Mouse (Mus musculus) embryonic facial prominence, embryonic 12.5 days (tissue): ENCODE measurements around the gene Gzmk. TPM values are rescaled to one million over a fixed set of nuclear protein-coding genes. Genes with fewer than 3 reads are reported as not detected.

Source experiments
- ATAC-seq: fragments of 200-750 bp; cut with Nextera tagmentation; 2 replicates; pipeline ENCODE4 v1.8.0; 2017; ENCODE audit not compliant: insufficient number of reproducible peaks, insufficient read depth, low FRiP score, low TSS enrichment
- H3K27ac ChIP-seq: fragments of 300-500 bp; sonication (generic); 2 replicates; pipeline ENCODE4 v1.5.1; 2016; ENCODE audit warnings: mild to moderate bottlenecking
- H3K27me3 ChIP-seq: fragments of 300-500 bp; sonication (generic); 2 replicates; pipeline ENCODE4 v1.6.1; 2016; ENCODE audit warnings: mild to moderate bottlenecking, moderate library complexity
- H3K36me3 ChIP-seq: fragments of 300-500 bp; sonication (generic); 2 replicates; pipeline ENCODE4 v1.6.1; 2016; ENCODE audit warnings: mild to moderate bottlenecking
- H3K4me1 ChIP-seq: fragments of 300-500 bp; sonication (generic); 2 replicates; pipeline ENCODE4 v1.6.1; 2016
- H3K4me2 ChIP-seq: fragments of 300-500 bp; sonication (generic); replicated peaks from 2 replicates; pipeline ENCODE4 v1.6.1; 2016; ENCODE audit warnings: mild to moderate bottlenecking, moderate library complexity
- H3K4me3 ChIP-seq: fragments of 300-500 bp; sonication (generic); 2 replicates; pipeline ENCODE4 v1.5.1; 2016; ENCODE audit warnings: mild to moderate bottlenecking
- H3K9ac ChIP-seq: fragments of 300-500 bp; sonication (generic); 2 replicates; pipeline ENCODE4 v1.6.1; 2016; ENCODE audit warnings: mild to moderate bottlenecking, moderate library complexity
- H3K9me3 ChIP-seq: fragments of 300-500 bp; sonication (generic); 2 replicates; pipeline ENCODE4 v1.6.1; 2016; ENCODE audit warnings: mild to moderate bottlenecking, moderate library complexity
- WGBS: fragments of 180-500 bp; shearing (Covaris S2); methylation state at CpG from one replicate; pipeline ENCODE4 v1.1.7; 2016; 5-methylcytosine and 5-hydroxymethylcytosine counted together
- polyA plus RNA-seq: library from polyadenylated mRNA; unstranded; fragments of >200 nt; fragmentation: Nextera tagmentation; extraction: Ambion mirVana; gene quantifications from 2 replicates; pipeline ENCODE4 v1.2.1, GENCODE M21; 2016

Gzmk gene
- polyA plus RNA-seq, 1 experiment from 2014 or later, result not detected

- Histone ChIP-seq H3K4me1 (no peaks in the 10 kb centered on the region), H3K9me3 (no peaks in the 10 kb centered on the region), H3K36me3 (no peaks in the 10 kb centered on the region), H3K27ac (no peak overlapping the region), H3K4me2 (no peak overlapping the region), H3K4me3 (no peak overlapping the region), H3K9ac (no peak overlapping the region), H3K27me3 (no peaks in the 10 kb centered on the region)
- WGBS, result 55% methylated on average over 6 of the region's 6 CpGs
- ATAC-seq, result no peak
Observed at GRCm38 (mm10) chr13:113242129-113242528, 16.4 kb upstream of the Gzmk start.

- Histone ChIP-seq H3K9me3 (no peaks in the 10 kb centered on the region), H3K36me3 (no peaks in the 10 kb centered on the region), H3K4me3 (no peak overlapping the region), H3K4me1 (no peaks in the 10 kb centered on the region), H3K27ac (no peak overlapping the region), H3K4me2 (no peak overlapping the region), H3K9ac (no peak overlapping the region), H3K27me3 (no peaks in the 10 kb centered on the region)
- WGBS, result 85% methylated on average over 17 of the region's 17 CpGs
- ATAC-seq, result no peak
Observed at GRCm38 (mm10) chr13:113227666-113228463, 2.2 kb upstream of the Gzmk start.

- no peaks in the 10 kb centered on the region for H3K4me1 ChIP-seq
- H3K4me3 ChIP-seq, result no peak overlapping the region
- H3K27me3 ChIP-seq, result no peaks in the 10 kb centered on the region
- H3K27ac ChIP-seq, result no peak overlapping the region
- H3K36me3 ChIP-seq, result no peaks in the 10 kb centered on the region
- no peak overlapping the region for H3K4me2 ChIP-seq
- H3K9ac ChIP-seq, result no peak overlapping the region
- no peaks in the 10 kb centered on the region for H3K9me3 ChIP-seq
- WGBS, result 75% methylated on average over 4 of the region's 4 CpGs
- ATAC-seq, result no peak
Observed at GRCm38 (mm10) chr13:113227076-113227475, 1.4 kb upstream of the Gzmk start.

GRCm38 (mm10) chr13:113224105-113224504, 1.6 kb downstream of the Gzmk start:
- H3K36me3 ChIP-seq, result no peaks in the 10 kb centered on the region
- no peak overlapping the region for H3K27ac ChIP-seq
- H3K4me1 ChIP-seq, result no peaks in the 10 kb centered on the region
- H3K9me3 ChIP-seq, result no peaks in the 10 kb centered on the region
- WGBS, result 19% methylated on average over 2 of the region's 2 CpGs
- no peak overlapping the region for H3K9ac ChIP-seq
- no peaks in the 10 kb centered on the region for H3K27me3 ChIP-seq
- H3K4me2 ChIP-seq, result no peak overlapping the region
- no peak for ATAC-seq
- H3K4me3 ChIP-seq, result no peak overlapping the region

- H3K9me3 ChIP-seq, result no peaks in the 10 kb centered on the region
- H3K4me1 ChIP-seq, result no peaks in the 10 kb centered on the region
- no peak overlapping the region for H3K4me2 ChIP-seq
- no peaks in the 10 kb centered on the region for H3K27me3 ChIP-seq
- H3K4me3 ChIP-seq, result no peak overlapping the region
- H3K27ac ChIP-seq, result 0 out of 2 replicates have a peak overlapping the region, but pooled peaks have one; percentile 11
- no peaks in the 10 kb centered on the region for H3K36me3 ChIP-seq
- 65% methylated on average over 6 of the region's 6 CpGs for WGBS
- no peak for ATAC-seq
- H3K9ac ChIP-seq, result no peak overlapping the region
Observed at GRCm38 (mm10) chr13:113221851-113222250, 3.9 kb downstream of the Gzmk start.

GRCm38 (mm10) chr13:113213865-113214264, 11.8 kb downstream of the Gzmk start:
- ATAC-seq, result no peak
- 96% methylated on average over 3 of the region's 3 CpGs for WGBS

GRCm38 (mm10) chr13:113212401-113212800, 13.3 kb downstream of the Gzmk start:
- no peak overlapping the region for H3K27ac ChIP-seq
- no peaks in the 10 kb centered on the region for H3K9me3 ChIP-seq
- no peak overlapping the region for H3K4me2 ChIP-seq
- peaks cover 17% of the 10 kb centered on the region; the same call in 1 of the 2 replicates for H3K27me3 ChIP-seq
- no peak for ATAC-seq
- H3K9ac ChIP-seq, result no peak overlapping the region
- no peaks in the 10 kb centered on the region for H3K36me3 ChIP-seq
- H3K4me1 ChIP-seq, result 0 out of 2 replicates have a peak, but pooled peaks cover 8% of the 10 kb centered on the region
- WGBS, result 67% methylated on average over 3 of the region's 3 CpGs
- H3K4me3 ChIP-seq, result no peak overlapping the region

More at GRCm38 (mm10) chr13:113213865-113214264, 11.8 kb downstream of the Gzmk start:
- Histone ChIP-seq H3K36me3 (no peaks in the 10 kb centered on the region), H3K9ac (no peak overlapping the region), H3K27me3 (peaks cover 17% of the 10 kb centered on the region; the same call in 1 of the 2 replicates), H3K27ac (no peak overlapping the region), H3K4me1 (0 out of 2 replicates have a peak, but pooled peaks cover 8% of the 10 kb centered on the region), H3K4me2 (no peak overlapping the region), H3K9me3 (no peaks in the 10 kb centered on the region), H3K4me3 (no peak overlapping the region)

GRCm38 (mm10) chr13:113211345-113211744, 14.4 kb downstream of the Gzmk start:
- WGBS, result 53% methylated on average over 15 of the region's 15 CpGs
- peaks cover 17% of the 10 kb centered on the region; the same call in 1 of the 2 replicates for H3K27me3 ChIP-seq
- no peaks in the 10 kb centered on the region for H3K36me3 ChIP-seq
- H3K4me3 ChIP-seq, result no peak overlapping the region
- ATAC-seq, result no peak
- H3K9ac ChIP-seq, result no peak overlapping the region
- 0 out of 2 replicates have a peak, but pooled peaks cover 8% of the 10 kb centered on the region for H3K4me1 ChIP-seq
- H3K27ac ChIP-seq, result no peak overlapping the region
- no peaks in the 10 kb centered on the region for H3K9me3 ChIP-seq
- no peak overlapping the region for H3K4me2 ChIP-seq

GRCm38 (mm10) chr13:113209624-113210023, 16.1 kb downstream of the Gzmk start, which contains the start of gene Esm1:
Esm1 (plus strand) TSS chr13:113209659.
- ATAC-seq, result no peak
- Histone ChIP-seq H3K4me2 (peak within 1 kb of the TSS; percentile 32), H3K27me3 (peaks cover 17% of the 10 kb centered on the region; the same call in 1 of the 2 replicates), H3K36me3 (no peaks in the 10 kb centered on the region), H3K4me3 (0 out of 2 replicates have a peak within 1 kb of the TSS, but pooled peaks have one; percentile 2), H3K9ac (no peak within 1 kb of the TSS), H3K27ac (no peak within 1 kb of the TSS), H3K9me3 (no peaks in the 10 kb centered on the region), H3K4me1 (0 out of 2 replicates have a peak, but pooled peaks cover 8% of the 10 kb centered on the region)
- WGBS, result 42% methylated on average over 15 of the region's 15 CpGs

GRCm38 (mm10) chr13:113205346-113205745, 20.4 kb downstream of the Gzmk start:
- Histone ChIP-seq H3K4me3 (no peak overlapping the region), H3K9me3 (no peaks in the 10 kb centered on the region), H3K36me3 (no peaks in the 10 kb centered on the region), H3K9ac (no peak overlapping the region), H3K4me2 (no peak overlapping the region), H3K27me3 (peaks cover 9% of the 10 kb centered on the region; the same call in 1 of the 2 replicates), H3K4me1 (0 out of 2 replicates have a peak, but pooled peaks cover 8% of the 10 kb centered on the region), H3K27ac (no peak overlapping the region)
- WGBS, result 82% methylated on average over 5 of the region's 5 CpGs
- no peak for ATAC-seq

GRCm38 (mm10) chr13:113203146-113203545, 22.6 kb downstream of the Gzmk start:
- H3K4me1 ChIP-seq, result peaks cover 7% of the 10 kb centered on the region; the same call in 1 of the 2 replicates
- H3K9me3 ChIP-seq, result no peaks in the 10 kb centered on the region
- no peak for ATAC-seq
- H3K27me3 ChIP-seq, result no peaks in the 10 kb centered on the region
- no peak overlapping the region for H3K4me2 ChIP-seq
- H3K27ac ChIP-seq, result no peak overlapping the region
- WGBS, result 60% methylated on average over 5 of the region's 5 CpGs
- no peak overlapping the region for H3K9ac ChIP-seq
- H3K36me3 ChIP-seq, result no peaks in the 10 kb centered on the region
- H3K4me3 ChIP-seq, result no peak overlapping the region

GRCm38 (mm10) chr13:113202184-113202583, 23.5 kb downstream of the Gzmk start:
- no peak for ATAC-seq
- Histone ChIP-seq H3K9me3 (no peaks in the 10 kb centered on the region), H3K27me3 (no peaks in the 10 kb centered on the region), H3K4me3 (no peak overlapping the region), H3K9ac (no peak overlapping the region), H3K4me2 (no peak overlapping the region), H3K4me1 (peaks cover 7% of the 10 kb centered on the region; the same call in 1 of the 2 replicates), H3K27ac (no peak overlapping the region), H3K36me3 (no peaks in the 10 kb centered on the region)
- WGBS, result 55% methylated on average over 4 of the region's 4 CpGs
